Mouse (Mus musculus): ENCODE results near the gene Bik. TPM values are rescaled to one million over a fixed set of nuclear protein-coding genes. Genes with fewer than 3 reads are reported as not detected.
"Not testable (repeated sequence)": the region's sequence is repeated elsewhere in the genome, so short reads cannot be mapped to it uniquely, and the experiment has no call there.

Gene Bik
- polyA plus RNA-seq, 1 experiment from 2014 or later: 0.84 TPM

DNA sequence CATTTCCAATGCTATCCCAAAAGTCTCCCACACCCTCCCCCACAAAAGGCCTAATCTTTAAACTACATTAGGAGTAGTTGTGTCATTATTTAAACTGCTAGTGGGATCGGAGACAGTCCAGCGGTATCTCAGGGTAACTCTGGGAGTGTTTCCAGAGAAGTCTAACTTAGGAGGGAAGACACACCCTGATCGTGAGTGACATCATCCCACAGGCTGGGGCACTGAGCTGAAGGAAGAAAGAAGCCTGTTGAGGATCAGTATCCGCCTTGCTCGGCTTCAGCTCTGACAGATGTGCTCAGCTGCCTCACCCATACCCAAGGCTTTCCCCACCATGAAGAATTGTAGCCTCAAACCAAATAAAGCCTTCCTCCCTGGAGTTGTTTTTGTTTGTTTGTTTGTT lies 34.8 kb upstream of the Bik start:
- Histone ChIP-seq H3K4me2 (replicated peaks) (no peak overlapping the region), H3K27me3 (ENCODE audit: control insufficient read depth, insufficient read depth, low read length) (no peaks in the 10 kb centered on the region), H3K27ac (no peak overlapping the region), H3K4me3 (replicated peaks; ENCODE audit: low read length) (no peak overlapping the region), H3K36me3 (replicated peaks; ENCODE audit: control insufficient read depth, insufficient read depth) (peaks cover 98% of the 10 kb centered on the region), H3K4me1 (replicated peaks; ENCODE audit: control insufficient read depth, insufficient read depth, low read length) (no peaks in the 10 kb centered on the region), H3K9ac (no peak overlapping the region), H3K9me3 (ENCODE audit: control insufficient read depth, low read length) (no peaks in the 10 kb centered on the region)
- DNase-seq (ENCODE audit: low spot score) (no peak), ATAC-seq (ENCODE audit: low FRiP score) (no peak)
- 90% methylated on average over 5 of the region's 5 CpGs for WGBS

DNA sequence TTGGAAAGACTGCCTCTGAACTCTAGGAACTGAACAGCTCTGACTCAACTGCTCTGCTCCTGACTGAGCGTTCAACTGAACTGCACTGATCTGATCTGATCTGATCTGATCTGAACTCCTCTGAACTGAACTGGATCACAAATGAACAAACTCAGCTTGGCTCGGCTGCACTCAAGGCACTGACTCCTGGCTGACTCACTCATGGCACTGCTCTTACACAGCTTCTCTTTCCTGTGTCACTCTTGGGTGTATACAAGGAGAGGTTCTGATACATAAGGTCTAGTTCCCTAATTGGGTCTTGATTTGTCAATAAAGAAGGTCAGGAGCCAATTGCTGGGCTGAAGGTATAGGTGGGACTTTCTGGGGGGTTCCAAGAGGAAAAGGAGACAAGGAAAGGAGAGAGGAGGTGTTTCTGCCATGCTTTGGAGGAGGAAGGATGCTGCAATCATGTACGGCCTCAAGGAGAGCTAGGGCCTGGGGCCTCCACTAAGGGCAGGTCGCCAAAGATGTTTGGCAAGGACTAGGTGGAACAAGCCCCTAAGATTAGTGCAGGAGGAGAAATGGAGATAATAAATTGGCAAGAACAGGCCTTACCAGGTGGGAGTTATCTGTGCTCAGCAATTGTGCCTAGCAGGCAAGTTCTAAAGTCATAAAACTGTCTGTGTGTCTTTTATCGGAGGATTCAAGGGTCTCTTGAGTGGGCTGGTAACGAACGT lies 32.6 kb upstream of the Bik start:
- H3K9me3 ChIP-seq (ENCODE audit: control insufficient read depth, low read length): no peaks in the 10 kb centered on the region
- no peak overlapping the region for H3K4me3 ChIP-seq (replicated peaks; ENCODE audit: low read length)
- no peak overlapping the region for H3K4me2 ChIP-seq (replicated peaks)
- H3K9ac ChIP-seq: no peak overlapping the region
- peaks cover 98% of the 10 kb centered on the region for H3K36me3 ChIP-seq (replicated peaks; ENCODE audit: control insufficient read depth, insufficient read depth)
- no peaks in the 10 kb centered on the region for H3K27me3 ChIP-seq (ENCODE audit: control insufficient read depth, insufficient read depth, low read length)
- 91% methylated on average over 7 of the region's 7 CpGs for WGBS
- no peaks in the 10 kb centered on the region for H3K4me1 ChIP-seq (replicated peaks; ENCODE audit: control insufficient read depth, insufficient read depth, low read length)
- DNase-seq (ENCODE audit: low spot score): no peak
- no peak for ATAC-seq (ENCODE audit: low FRiP score)
- H3K27ac ChIP-seq: no peak overlapping the region

DNA sequence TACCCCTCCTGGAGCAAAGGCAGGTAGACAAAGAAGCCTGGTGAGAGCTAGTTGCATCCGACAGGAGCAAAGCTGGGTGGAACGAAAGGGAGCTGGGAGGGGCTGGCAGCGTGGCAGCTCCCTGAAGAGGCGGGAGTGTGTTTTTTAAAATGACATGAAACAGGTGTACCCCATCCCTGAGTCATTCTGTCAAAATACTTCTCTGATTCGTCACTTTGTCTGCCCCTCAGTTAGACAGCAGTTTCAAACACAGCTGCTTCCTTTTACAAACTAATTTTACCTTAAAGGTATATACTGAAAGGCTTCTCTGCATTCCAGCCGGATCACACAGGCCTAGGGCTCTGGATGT lies 32.1 kb upstream of the Bik start:
- H3K9me3 ChIP-seq (ENCODE audit: control insufficient read depth, low read length): no peaks in the 10 kb centered on the region
- no peak overlapping the region for H3K27ac ChIP-seq
- DNase-seq (ENCODE audit: low spot score) (no peak), ATAC-seq (ENCODE audit: low FRiP score) (no peak)
- WGBS: 83% methylated on average over 6 of the region's 6 CpGs
- no peaks in the 10 kb centered on the region for H3K27me3 ChIP-seq (ENCODE audit: control insufficient read depth, insufficient read depth, low read length)
- H3K36me3 ChIP-seq (replicated peaks; ENCODE audit: control insufficient read depth, insufficient read depth): peaks cover 98% of the 10 kb centered on the region
- H3K9ac ChIP-seq: no peak overlapping the region
- no peak overlapping the region for H3K4me3 ChIP-seq (replicated peaks; ENCODE audit: low read length)
- no peak overlapping the region for H3K4me2 ChIP-seq (replicated peaks)
- no peaks in the 10 kb centered on the region for H3K4me1 ChIP-seq (replicated peaks; ENCODE audit: control insufficient read depth, insufficient read depth, low read length)

DNA sequence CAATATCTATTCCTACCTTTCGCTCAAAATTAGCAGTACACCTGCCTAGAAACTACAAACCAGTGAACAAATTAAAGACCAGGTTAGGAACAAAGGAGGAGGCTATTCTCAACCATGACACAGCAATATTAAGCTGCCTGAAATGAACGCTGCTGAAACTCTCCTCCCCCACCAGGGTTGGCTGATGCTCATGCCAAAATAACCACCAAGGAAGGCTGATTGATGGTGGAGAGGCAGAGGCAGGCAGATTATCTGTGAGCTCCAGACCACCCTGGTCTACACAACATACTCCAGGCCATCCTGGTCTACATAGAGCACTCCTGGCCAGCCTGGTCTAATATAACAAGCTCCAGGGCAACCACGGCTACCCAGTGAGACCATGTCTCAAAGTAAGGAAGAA lies 31.5 kb upstream of the Bik start:
- no peak for DNase-seq (ENCODE audit: low spot score)
- no peak overlapping the region for H3K4me3 ChIP-seq (replicated peaks; ENCODE audit: low read length)
- 95% methylated on average over 3 of the region's 3 CpGs for WGBS

DNA sequence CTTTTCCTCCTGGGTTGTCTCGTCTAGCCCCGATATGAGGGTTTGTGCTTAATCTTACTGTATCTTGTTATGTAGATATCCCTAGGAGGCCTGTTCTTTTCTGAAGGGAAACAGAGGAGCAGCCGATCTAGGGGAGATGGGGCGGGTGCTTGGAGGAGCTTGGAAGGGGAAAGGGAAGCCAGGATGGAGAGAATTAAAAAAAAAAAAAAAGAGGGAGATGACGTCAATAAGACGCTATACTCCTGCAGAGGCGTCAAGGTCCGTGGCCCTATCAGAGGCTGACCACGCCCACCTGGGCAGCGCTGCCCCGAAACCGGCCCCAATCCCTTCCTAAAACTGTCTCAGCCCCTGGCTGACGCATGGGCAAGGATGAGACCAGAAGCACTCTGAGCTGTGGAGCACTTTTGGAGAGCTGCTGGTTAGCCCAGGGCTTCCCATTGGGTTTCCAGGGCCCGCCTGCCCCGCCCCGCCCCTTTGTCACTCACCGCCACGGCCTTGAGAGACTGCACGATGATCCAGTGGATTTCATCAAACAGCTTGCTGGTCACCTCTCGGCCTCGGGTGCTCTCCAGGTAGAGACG lies 30.8 kb upstream of the Bik start:
- Histone ChIP-seq H3K4me2 (replicated peaks) (no peak overlapping the region), H3K9ac (no peak overlapping the region), H3K27ac (no peak overlapping the region), H3K4me1 (replicated peaks; ENCODE audit: control insufficient read depth, insufficient read depth, low read length) (no peaks in the 10 kb centered on the region), H3K36me3 (replicated peaks; ENCODE audit: control insufficient read depth, insufficient read depth) (peaks cover 100% of the 10 kb centered on the region), H3K4me3 (replicated peaks; ENCODE audit: low read length) (no peak overlapping the region), H3K9me3 (ENCODE audit: control insufficient read depth, low read length) (no peaks in the 10 kb centered on the region), H3K27me3 (ENCODE audit: control insufficient read depth, insufficient read depth, low read length) (no peaks in the 10 kb centered on the region)
- 76% methylated on average over 22 of the region's 22 CpGs for WGBS
- no peak for DNase-seq (ENCODE audit: low spot score)
- ATAC-seq (ENCODE audit: low FRiP score): no peak

More for the DNA sequence above, 31.5 kb upstream of the Bik start:
- no peaks in the 10 kb centered on the region for H3K27me3 ChIP-seq (ENCODE audit: control insufficient read depth, insufficient read depth, low read length)
- no peak overlapping the region for H3K27ac ChIP-seq
- no peaks in the 10 kb centered on the region for H3K4me1 ChIP-seq (replicated peaks; ENCODE audit: control insufficient read depth, insufficient read depth, low read length)
- H3K9me3 ChIP-seq (ENCODE audit: control insufficient read depth, low read length): no peaks in the 10 kb centered on the region
- ATAC-seq (ENCODE audit: low FRiP score): no peak
- no peak overlapping the region for H3K4me2 ChIP-seq (replicated peaks)
- H3K9ac ChIP-seq: no peak overlapping the region
- peaks cover 99% of the 10 kb centered on the region for H3K36me3 ChIP-seq (replicated peaks; ENCODE audit: control insufficient read depth, insufficient read depth)

DNA sequence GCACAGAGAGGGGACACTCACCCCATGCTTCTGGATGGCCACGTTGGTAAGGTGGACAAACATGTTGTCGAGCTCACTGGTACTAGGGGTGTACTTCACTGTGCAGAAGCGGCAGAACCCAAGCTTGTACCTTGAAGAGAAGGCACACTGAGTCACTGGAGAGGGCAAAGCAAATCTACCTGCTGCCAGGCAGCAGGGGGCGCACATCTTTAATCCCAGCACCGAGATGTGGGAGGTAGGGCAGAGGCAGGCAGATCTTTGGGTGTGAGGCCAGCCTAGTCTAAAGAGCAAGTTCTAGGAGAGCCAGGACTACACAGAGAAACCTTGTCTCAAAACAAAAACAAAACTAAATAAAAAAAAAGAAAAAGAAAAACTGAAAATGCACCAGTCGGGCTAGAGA lies 29.4 kb upstream of the Bik start:
- WGBS: 93% methylated on average over 6 of the region's 6 CpGs
- peaks cover 96% of the 10 kb centered on the region for H3K36me3 ChIP-seq (replicated peaks; ENCODE audit: control insufficient read depth, insufficient read depth)
- H3K27ac ChIP-seq: no peak overlapping the region
- no peaks in the 10 kb centered on the region for H3K9me3 ChIP-seq (ENCODE audit: control insufficient read depth, low read length)
- no peak for DNase-seq (ENCODE audit: low spot score)
- no peak overlapping the region for H3K4me2 ChIP-seq (replicated peaks)
- no peak for ATAC-seq (ENCODE audit: low FRiP score)
- no peaks in the 10 kb centered on the region for H3K27me3 ChIP-seq (ENCODE audit: control insufficient read depth, insufficient read depth, low read length)
- H3K9ac ChIP-seq: no peak overlapping the region
- H3K4me3 ChIP-seq (replicated peaks; ENCODE audit: low read length): no peak overlapping the region
- H3K4me1 ChIP-seq (replicated peaks; ENCODE audit: control insufficient read depth, insufficient read depth, low read length): no peaks in the 10 kb centered on the region

DNA sequence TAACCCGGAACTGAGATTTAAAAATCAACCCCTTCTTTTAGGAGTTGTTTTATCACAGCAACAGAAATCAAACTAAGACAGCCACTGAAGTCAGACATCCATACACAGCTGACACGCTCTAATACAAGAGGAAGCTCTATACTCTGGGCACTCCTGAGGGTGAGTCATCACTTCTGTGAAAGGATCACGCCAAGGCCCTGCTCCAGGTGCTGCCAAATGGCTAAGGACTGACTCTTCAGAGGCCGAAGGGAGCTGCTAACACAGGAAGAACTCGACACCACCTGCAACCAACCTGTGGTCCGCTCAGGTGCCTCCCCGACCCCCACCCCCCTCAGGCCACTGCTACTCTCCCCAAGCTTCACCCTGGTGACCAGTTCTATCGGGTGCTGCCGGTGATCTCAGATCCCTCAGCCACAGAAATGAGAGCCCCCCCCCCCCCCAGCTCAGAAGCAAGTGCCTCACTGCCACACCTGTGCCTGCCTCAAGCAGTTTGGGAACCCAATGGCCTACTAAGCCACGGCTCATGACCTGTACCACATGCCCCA lies 27.4 kb upstream of the Bik start:
- no peak for ATAC-seq (ENCODE audit: low FRiP score)
- DNase-seq (ENCODE audit: low spot score): no peak
- no peak overlapping the region for H3K9ac ChIP-seq
- no peaks in the 10 kb centered on the region for H3K9me3 ChIP-seq (ENCODE audit: control insufficient read depth, low read length)
- WGBS: 94% methylated on average over 10 of the region's 10 CpGs
- H3K4me2 ChIP-seq (replicated peaks): no peak overlapping the region
- H3K4me1 ChIP-seq (replicated peaks; ENCODE audit: control insufficient read depth, insufficient read depth, low read length): no peaks in the 10 kb centered on the region
- no peak overlapping the region for H3K4me3 ChIP-seq (replicated peaks; ENCODE audit: low read length)
- no peaks in the 10 kb centered on the region for H3K27me3 ChIP-seq (ENCODE audit: control insufficient read depth, insufficient read depth, low read length)
- no peak overlapping the region for H3K27ac ChIP-seq
- peaks cover 93% of the 10 kb centered on the region for H3K36me3 ChIP-seq (replicated peaks; ENCODE audit: control insufficient read depth, insufficient read depth)

DNA sequence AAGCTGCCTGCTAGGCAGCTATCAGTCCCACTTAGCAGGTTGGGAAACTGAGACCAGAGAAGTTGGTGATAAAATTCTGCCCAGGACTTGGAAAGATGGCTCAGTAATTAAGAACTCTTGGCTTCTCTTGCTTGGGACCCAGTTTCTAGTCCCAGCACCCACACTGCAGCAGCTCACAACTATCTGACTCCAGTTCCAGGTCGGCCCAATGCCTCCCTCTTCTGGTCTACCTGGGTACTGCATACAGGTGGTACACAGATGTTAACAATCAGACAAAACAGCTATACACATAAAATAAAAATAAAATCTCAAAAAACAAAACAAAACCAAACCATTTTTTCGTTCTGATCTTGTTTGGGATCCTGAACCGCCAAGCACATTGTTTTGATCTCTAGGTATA lies 26.3 kb upstream of the Bik start:
- H3K27ac ChIP-seq: no peak overlapping the region
- 68% methylated on average over 3 of the region's 3 CpGs for WGBS
- H3K4me2 ChIP-seq (replicated peaks): no peak overlapping the region
- peaks cover 93% of the 10 kb centered on the region for H3K36me3 ChIP-seq (replicated peaks; ENCODE audit: control insufficient read depth, insufficient read depth)
- no peaks in the 10 kb centered on the region for H3K4me1 ChIP-seq (replicated peaks; ENCODE audit: control insufficient read depth, insufficient read depth, low read length)
- H3K9me3 ChIP-seq (ENCODE audit: control insufficient read depth, low read length): no peaks in the 10 kb centered on the region
- no peaks in the 10 kb centered on the region for H3K27me3 ChIP-seq (ENCODE audit: control insufficient read depth, insufficient read depth, low read length)
- H3K4me3 ChIP-seq (replicated peaks; ENCODE audit: low read length): no peak overlapping the region
- DNase-seq (ENCODE audit: low spot score) (no peak), ATAC-seq (ENCODE audit: low FRiP score) (no peak)
- no peak overlapping the region for H3K9ac ChIP-seq

DNA sequence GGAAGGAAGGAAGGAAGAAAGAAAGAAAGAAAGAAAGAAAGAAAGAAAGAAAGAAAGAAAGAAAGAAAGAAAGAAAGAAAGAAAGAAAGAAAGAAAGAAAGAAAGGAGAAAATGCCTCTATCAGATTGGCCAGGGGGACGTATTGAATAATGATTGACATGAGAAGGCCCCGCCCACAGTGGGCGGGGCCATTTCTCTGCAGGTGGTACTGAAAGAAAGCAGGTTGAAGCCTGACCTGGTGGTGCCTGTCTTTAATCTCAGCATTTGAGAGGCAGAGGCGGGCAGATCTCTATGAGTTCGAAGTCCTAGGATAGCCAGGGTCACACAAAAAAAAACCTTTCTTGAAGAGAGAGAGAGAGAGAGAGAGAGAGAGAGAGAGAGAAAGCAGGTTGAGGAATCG lies 25.2 kb upstream of the Bik start:
- ATAC-seq (ENCODE audit: low FRiP score); H3K4me2 ChIP-seq (replicated peaks); DNase-seq (ENCODE audit: low spot score); H3K9me3 ChIP-seq (ENCODE audit: control insufficient read depth, low read length); H3K27ac ChIP-seq; H3K4me3 ChIP-seq (replicated peaks; ENCODE audit: low read length); H3K27me3 ChIP-seq (ENCODE audit: control insufficient read depth, insufficient read depth, low read length); H3K4me1 ChIP-seq (replicated peaks; ENCODE audit: control insufficient read depth, insufficient read depth, low read length); H3K9ac ChIP-seq: not testable (repeated sequence)
- peaks cover 88% of the 10 kb centered on the region for H3K36me3 ChIP-seq (replicated peaks; ENCODE audit: control insufficient read depth, insufficient read depth)
- WGBS: 75% methylated on average over 6 of the region's 6 CpGs

All from hindbrain, embryonic 14.5 days (tissue).